Mouse (Mus musculus) central nervous system, embryonic 11.5 days (tissue): Measurements from ENCODE around the gene Atxn3. TPM values are rescaled to one million over a fixed set of nuclear protein-coding genes. Genes with fewer than 3 reads are reported as not detected.

Experiments
- polyA plus RNA-seq: library from polyadenylated mRNA; depleted of rRNA; stranded (reverse); fragments of >200 nt; gene quantifications from 2 replicates; pipeline ENCODE4 v1.2.3, GENCODE M21; 2012; rRNA removed

Atxn3 gene
- 13.6 and 16.4 TPM in 2 replicates for polyA plus RNA-seq

DNA sequence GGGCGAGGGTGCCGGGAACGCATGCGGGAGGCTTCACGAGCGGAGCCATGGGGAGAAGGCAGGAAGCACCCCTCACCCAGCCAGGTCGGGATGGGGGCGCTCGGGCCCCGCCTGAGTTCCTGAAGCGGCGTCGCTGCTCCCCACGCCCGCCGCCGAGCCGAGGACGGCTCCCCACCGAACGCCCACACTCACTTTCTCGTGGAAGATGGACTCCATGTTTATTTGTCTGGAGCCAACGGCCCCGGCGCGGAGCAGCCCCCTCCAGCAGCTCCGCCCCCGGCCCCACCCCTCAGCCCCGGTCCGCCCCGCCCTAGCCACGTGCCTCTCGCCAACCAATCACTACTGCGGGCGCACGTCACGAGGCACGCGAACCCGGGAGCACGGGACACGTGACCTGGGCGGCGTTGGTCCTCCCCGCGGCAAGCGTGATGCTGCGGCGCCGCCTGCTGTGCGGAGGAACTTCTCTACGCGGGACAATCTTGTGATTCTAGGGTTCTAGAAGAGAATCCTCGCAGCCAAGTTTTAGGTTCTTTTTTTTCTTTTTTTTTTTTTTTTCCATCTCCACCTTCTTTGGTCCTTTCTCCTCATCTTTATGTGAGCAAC is at the start of gene Atxn3:
Gene Atxn3, minus strand, starts transcription at position 305 of the 603 bp plus-strand sequence.

GRCm38 (mm10) chr12:101975601-101976571 is 17.8 kb upstream of the Atxn3 start, which contains the start of gene Cpsf2:
Gene Cpsf2, plus strand, starts transcription at chr12:101975988.

GRCm38 (mm10) chr12:101912626-101913490 is 45.2 kb downstream of the Atxn3 start, which contains the start of gene Trip11:
Gene Trip11, minus strand, starts transcription at chr12:101913267.

Other genes starting within 250 kb of the Atxn3 start
- 0.02 and 0.10 TPM in 2 replicates for gene Tc2n, start 239.7 kb downstream of the Atxn3 start, polyA plus RNA-seq
- 7.0 and 16.2 TPM in 2 replicates for gene Fbln5, start 139.2 kb downstream of the Atxn3 start, polyA plus RNA-seq
- gene Trip11, start 45.0 kb downstream of the Atxn3 start, polyA plus RNA-seq, result 7.1 and 9.7 TPM in 2 replicates
- gene Cpsf2, start 17.7 kb upstream of the Atxn3 start, polyA plus RNA-seq, result 27.7 and 32.2 TPM in 2 replicates
- 0.29 and 0.39 TPM in 2 replicates for gene Slc24a4, start 170.5 kb upstream of the Atxn3 start, polyA plus RNA-seq